Mouse (Mus musculus) embryonic fibroblast, embryonic 13.5 days (primary cell): ENCODE measurements at regions not wholly inside any gene's neighbourhood (a gene's known extent, or its start where the extent isn't known, plus 50 kb on each side); places are given as distances from the start of the nearest gene placed in this dataset.

Experiments used
- H3K27ac ChIP-seq: 2 replicates; pipeline ENCODE4 v1.5.1; 2012; ENCODE audit warnings: low read length, control low read depth, inconsistent platforms; ENCODE audit not compliant: insufficient read depth
- H3K4me1 ChIP-seq: 2 replicates; pipeline ENCODE4 v1.6.1; 2011; ENCODE audit warnings: low read length; ENCODE audit not compliant: control insufficient read depth, insufficient read depth
- H3K4me3 ChIP-seq: 2 replicates; pipeline ENCODE4 v1.5.1; 2011; ENCODE audit warnings: mild to moderate bottlenecking, control low read depth, low read length; ENCODE audit not compliant: insufficient read depth
- CTCF ChIP-seq: IDR thresholded peaks from 2 replicates; pipeline ENCODE4 v1.5.1; 2011; ENCODE audit warnings: mild to moderate bottlenecking, control low read depth, low read length, moderate library complexity, borderline replicate concordance; ENCODE audit not compliant: insufficient read depth
- POLR2A ChIP-seq: IDR thresholded peaks from 2 replicates; pipeline ENCODE4 v1.6.1; 2011; ENCODE audit warnings: low read depth, mild to moderate bottlenecking, control low read depth, low read length, moderate library complexity

GRCm38 (mm10) chr2:83224018-83224417 is 280.6 kb downstream of the Fsip2 start:
- Histone ChIP-seq H3K27ac (no peak overlapping the region), H3K4me3 (no peak overlapping the region)
- no peak for TF ChIP-seq POLR2A
- no peak for TF ChIP-seq CTCF

GRCm38 (mm10) chr2:83226198-83226597 is 282.8 kb downstream of the Fsip2 start:
- no peak for TF ChIP-seq CTCF
- TF ChIP-seq POLR2A: no peak
- Histone ChIP-seq H3K4me1 (no peaks in the 10 kb centered on the region), H3K4me3 (no peak overlapping the region), H3K27ac (no peak overlapping the region)

More at GRCm38 (mm10) chr2:83224018-83224417, 280.6 kb downstream of the Fsip2 start:
- H3K4me1 ChIP-seq: no peaks in the 10 kb centered on the region

- Histone ChIP-seq H3K4me1 (no peaks in the 10 kb centered on the region), H3K27ac (no peak overlapping the region), H3K4me3 (no peak overlapping the region)
- no peak for TF ChIP-seq CTCF
- no peak for TF ChIP-seq POLR2A
Observed at GRCm38 (mm10) chr2:83251173-83252101, 308.0 kb downstream of the Fsip2 start.

GRCm38 (mm10) chr2:83256811-83257321 is 313.4 kb downstream of the Fsip2 start:
- H3K27ac ChIP-seq: no peak overlapping the region
- H3K4me1 ChIP-seq: no peaks in the 10 kb centered on the region
- no peak for TF ChIP-seq CTCF
- no peak for TF ChIP-seq POLR2A
- no peak overlapping the region for H3K4me3 ChIP-seq

- Histone ChIP-seq H3K4me3 (no peak overlapping the region), H3K27ac (no peak overlapping the region), H3K4me1 (no peaks in the 10 kb centered on the region)
- TF ChIP-seq CTCF: no peak
- no peak for TF ChIP-seq POLR2A
Observed at GRCm38 (mm10) chr2:83258613-83259012, 315.2 kb downstream of the Fsip2 start.

GRCm38 (mm10) chr2:83303515-83303914 is 340.7 kb upstream of the Zc3h15 start:
- TF ChIP-seq POLR2A (no peak), CTCF (no peak)
- Histone ChIP-seq H3K27ac (no peak overlapping the region), H3K4me1 (no peaks in the 10 kb centered on the region), H3K4me3 (no peak overlapping the region)

GRCm38 (mm10) chr2:83332056-83332769 is 312.0 kb upstream of the Zc3h15 start:
- TF ChIP-seq POLR2A (no peak), CTCF (no peak)
- H3K4me1 ChIP-seq: no peaks in the 10 kb centered on the region
- no peak overlapping the region for H3K27ac ChIP-seq
- no peak overlapping the region for H3K4me3 ChIP-seq

- Histone ChIP-seq H3K27ac (no peak overlapping the region), H3K4me3 (no peak overlapping the region), H3K4me1 (no peaks in the 10 kb centered on the region)
- TF ChIP-seq CTCF (no peak), POLR2A (no peak)
Observed at GRCm38 (mm10) chr2:83332770-83333157, 311.5 kb upstream of the Zc3h15 start.

GRCm38 (mm10) chr2:83337364-83337763 is 306.9 kb upstream of the Zc3h15 start:
- TF ChIP-seq POLR2A (no peak), CTCF (no peak)
- Histone ChIP-seq H3K4me1 (no peaks in the 10 kb centered on the region), H3K27ac (no peak overlapping the region), H3K4me3 (no peak overlapping the region)

- Histone ChIP-seq H3K4me3 (no peak overlapping the region), H3K4me1 (no peaks in the 10 kb centered on the region), H3K27ac (no peak overlapping the region)
- no peak for TF ChIP-seq POLR2A
- TF ChIP-seq CTCF: peak; percentile 12; the same call in 1 of the 2 replicates
Observed at GRCm38 (mm10) chr2:83340168-83340567, 304.1 kb upstream of the Zc3h15 start.
